Mouse (Mus musculus) left cerebral cortex, adult 11 months (tissue): ENCODE data around the gene Pes1.
"Not testable (repeated sequence)": the region's sequence is repeated elsewhere in the genome, so short reads cannot be mapped to it uniquely, and the experiment has no call there.

Experiments
- DNase-seq: peaks from one replicate; pipeline ENCODE4 v3.0.0; 2022; ENCODE audit warnings: low spot score

Gene Pes1

GRCm38 (mm10) chr11:3963610-3964415 is at the start of gene Pes1:
Gene Pes1, plus strand, starts transcription at chr11:3963975.
- peak; percentile 82 for DNase-seq

DNA sequence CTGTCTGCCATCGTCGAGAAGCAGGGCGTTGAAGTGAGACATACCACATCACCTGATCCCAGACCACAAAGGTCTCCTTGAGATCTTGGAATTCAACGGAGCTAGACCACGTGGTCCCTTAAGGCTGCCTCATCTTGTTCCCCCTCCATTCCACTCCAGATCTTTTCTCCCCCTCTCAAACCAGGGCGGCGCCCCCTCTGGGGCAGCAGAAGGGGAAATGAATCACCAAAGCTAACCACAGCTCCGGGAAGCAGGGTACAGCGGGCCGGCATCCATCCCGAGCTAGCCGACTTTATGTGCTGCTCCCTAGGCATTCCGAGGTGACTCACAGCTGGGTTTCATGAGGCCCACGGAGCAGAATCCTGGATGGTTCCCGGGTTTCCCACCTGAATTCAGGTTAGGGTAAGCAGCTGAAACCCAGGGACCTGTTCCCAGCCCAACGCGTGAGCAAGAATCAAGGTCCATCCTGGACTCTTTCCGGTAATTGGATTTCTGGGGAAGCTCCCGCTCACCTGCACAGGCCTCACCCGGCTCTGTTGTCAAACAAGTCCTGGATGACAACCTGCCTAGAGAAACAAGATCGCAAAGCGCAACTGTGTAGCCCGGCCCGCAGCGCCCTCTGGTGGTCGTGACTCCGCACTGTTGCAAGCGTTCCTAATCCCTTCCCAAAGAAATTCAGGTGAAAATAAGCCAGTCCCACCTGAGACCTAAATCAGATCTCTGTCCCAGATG is 49.5 kb upstream of the Pes1 start, which contains the start of gene Slc35e4:
Gene Slc35e4, minus strand, starts transcription at position 556 of the 732 bp plus-strand sequence.
- peak; percentile 64 for DNase-seq

- DNase-seq = no peak
Measured at GRCm38 (mm10) chr11:3918738-3919137, 45.0 kb upstream of the Pes1 start.

GRCm38 (mm10) chr11:3920476-3920875 is 43.3 kb upstream of the Pes1 start:
- no peak for DNase-seq

- no peak for DNase-seq
Measured at GRCm38 (mm10) chr11:3921281-3921850, 42.4 kb upstream of the Pes1 start.

DNA sequence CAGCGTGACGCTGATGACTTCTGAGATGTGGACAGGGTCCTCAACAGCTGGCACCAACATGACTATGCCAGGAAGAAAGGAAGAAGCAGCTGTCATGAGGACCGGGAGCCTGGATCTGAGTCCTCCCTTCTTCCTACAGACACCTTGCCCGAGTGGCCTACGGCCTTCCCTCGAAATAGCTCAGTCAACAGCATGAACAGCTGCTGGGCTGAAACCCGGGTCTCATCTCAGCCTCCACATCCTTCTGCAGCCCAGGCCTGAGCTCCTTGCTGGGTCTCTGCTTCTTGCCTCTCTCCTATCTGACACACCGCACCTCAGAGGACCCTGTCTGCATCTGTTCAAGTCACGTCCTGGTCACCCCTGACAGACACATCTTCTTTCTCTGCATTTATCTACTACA is 41.7 kb upstream of the Pes1 start:
- DNase-seq = no peak

DNA sequence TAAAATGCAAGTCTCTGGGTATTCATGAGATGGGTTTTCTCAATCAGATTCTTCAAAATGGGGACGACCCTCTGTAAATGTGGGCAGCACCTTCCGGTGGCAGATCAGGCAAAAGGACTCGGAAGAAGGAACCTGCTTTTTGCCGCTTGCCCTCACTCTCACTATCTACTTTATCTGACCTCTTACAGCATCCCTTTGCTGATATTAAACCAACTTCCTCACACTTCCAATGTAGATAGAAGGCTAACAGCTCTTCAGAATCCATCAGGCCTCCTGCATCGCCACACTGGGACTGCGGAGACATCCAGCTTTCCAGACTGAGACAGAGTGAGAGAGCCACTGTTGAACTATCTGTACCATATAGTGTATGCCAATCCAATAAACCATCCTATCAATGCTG is 41.0 kb upstream of the Pes1 start:
- DNase-seq = no peak

- DNase-seq = no peak
Measured at GRCm38 (mm10) chr11:3925916-3926315, 37.9 kb upstream of the Pes1 start.

- no peak for DNase-seq
Measured at GRCm38 (mm10) chr11:3930019-3930418, 33.8 kb upstream of the Pes1 start.

GRCm38 (mm10) chr11:3930931-3931330 is 32.8 kb upstream of the Pes1 start:
- DNase-seq = no peak

GRCm38 (mm10) chr11:3931511-3932211 is 32.1 kb upstream of the Pes1 start, which contains the start of gene Tcn2:
Gene Tcn2, minus strand, starts transcription at chr11:3932159.
- peak; percentile 53 for DNase-seq

- DNase-seq = no peak
Measured at GRCm38 (mm10) chr11:3933756-3934285, 30.0 kb upstream of the Pes1 start.

- no peak for DNase-seq
Measured at GRCm38 (mm10) chr11:3935135-3935534, 28.6 kb upstream of the Pes1 start.

DNA sequence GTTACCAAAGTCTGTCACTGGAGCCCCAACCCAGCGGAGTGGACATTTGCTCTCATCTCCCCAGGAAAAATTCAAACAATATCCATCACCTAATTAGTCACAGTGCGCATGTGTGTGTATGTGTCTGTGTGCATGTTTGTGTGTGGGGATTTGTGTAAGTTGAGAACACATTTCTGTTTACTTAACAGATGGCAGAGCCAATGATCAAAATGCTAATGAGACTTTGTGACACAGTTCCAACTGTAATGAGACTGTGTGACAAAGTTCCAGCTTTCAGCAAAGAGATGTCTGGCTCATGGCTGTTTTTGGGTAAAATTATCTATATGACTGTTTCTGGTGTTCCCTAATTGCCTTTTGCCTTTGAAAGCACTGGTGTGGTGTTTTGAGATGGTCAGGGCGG is 27.5 kb upstream of the Pes1 start:
- DNase-seq = no peak

- DNase-seq = no peak
Measured at GRCm38 (mm10) chr11:3937321-3937874, 26.4 kb upstream of the Pes1 start.

GRCm38 (mm10) chr11:3941371-3941770 is 22.4 kb upstream of the Pes1 start:
- DNase-seq = no peak

DNA sequence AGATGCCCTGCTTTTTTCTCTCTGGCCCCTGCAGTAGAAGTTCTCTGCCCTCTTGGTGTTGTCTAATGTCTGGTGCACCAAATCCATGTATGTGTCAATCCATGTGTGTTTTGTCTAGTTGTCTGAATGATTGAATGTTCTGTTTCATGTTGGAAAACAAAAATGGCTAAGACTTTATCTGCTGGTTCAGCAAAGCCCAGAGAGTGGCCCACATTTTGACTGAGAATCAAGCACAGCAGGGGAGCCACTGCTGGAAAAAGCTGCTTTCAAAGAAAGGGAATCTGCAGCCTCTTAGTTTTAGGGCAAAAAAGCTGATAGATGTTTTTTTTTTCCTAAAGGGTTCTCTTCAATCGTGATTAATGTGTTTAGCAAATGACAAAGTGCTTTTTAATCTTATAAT is 17.4 kb upstream of the Pes1 start:
- DNase-seq = no peak

GRCm38 (mm10) chr11:3954876-3955275 is 8.9 kb upstream of the Pes1 start:
- DNase-seq = not testable (repeated sequence)

DNA sequence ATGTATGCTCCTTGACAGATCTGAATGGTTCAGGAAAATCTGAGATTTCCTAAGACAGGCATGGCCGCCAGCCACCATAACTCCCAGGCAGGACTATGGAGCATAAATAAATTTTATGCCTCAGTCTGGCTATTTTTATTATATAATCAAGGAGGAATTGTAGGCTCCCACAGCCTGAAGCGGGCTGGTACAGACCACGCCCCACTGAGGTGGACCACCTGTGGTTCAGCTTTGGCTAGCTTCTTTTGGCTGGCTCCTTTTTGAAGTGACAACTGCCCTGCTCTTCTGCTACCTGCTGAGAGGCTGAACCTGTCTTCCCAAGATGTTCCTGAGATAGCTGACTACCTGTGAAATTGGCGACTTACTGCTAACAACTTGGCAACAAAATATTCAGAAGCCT is 8.4 kb upstream of the Pes1 start:
- DNase-seq = not testable (repeated sequence)

DNA sequence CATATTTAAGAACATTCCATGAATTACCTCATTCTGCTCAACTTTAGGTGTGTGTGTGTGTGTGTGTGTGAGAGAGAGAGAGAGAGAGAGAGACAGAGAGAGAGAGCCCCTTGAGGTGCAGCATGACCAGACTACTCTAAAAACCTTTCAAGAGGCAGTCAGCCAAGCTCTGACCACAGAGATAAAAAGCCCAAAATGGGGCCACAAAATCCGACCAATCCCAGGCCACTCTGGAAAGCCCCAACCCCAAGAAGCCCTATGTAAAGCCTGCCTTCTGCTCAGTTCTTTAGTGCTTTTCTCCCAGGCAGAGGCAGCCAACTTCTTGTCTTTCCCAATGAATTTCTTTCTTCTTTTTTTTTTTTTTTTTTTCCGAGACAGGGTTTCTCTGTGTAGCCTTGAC is 2.9 kb upstream of the Pes1 start:
- DNase-seq = no peak

DNA sequence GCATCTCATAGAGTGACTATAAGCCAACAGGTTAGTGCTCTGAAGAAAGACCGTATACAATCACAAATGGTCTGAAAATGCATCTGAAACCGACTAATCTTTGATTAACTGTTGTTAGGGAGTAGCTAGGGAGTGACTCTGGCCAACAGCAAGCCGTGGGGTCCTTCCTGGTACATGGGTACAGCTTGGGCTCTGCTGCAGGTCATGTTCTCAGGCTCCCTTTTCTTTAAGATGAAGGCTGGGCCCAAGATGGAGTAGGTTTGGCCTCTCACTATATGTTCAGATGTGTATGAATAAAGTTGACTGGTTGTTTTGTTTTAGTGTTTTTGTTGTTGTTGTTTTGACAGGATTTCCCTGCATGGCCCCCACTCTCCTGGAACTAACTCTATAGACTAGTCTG is 2.0 kb upstream of the Pes1 start:
- DNase-seq = no peak

DNA sequence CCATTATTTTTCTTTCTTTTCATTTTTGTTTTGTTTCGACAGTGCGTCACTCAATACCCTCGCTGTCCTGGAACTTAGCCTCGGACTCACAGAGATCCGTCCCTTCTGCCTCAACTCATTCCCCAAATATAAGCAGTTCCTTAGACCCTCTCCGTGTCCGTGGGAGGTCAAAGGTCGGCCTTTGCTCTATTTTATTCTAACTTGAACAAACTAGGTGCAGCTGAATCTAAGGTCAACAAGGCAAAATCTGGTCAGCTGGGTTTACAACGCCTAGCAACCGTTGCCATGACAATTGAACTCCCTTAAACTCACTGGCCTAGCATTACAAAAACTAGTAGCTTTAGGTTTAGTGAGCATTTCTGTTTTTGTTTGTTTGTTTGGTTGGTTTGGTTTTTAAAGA is 620 bp upstream of the Pes1 start:
- no peak for DNase-seq
